In genomic region chr2:155613326-155613755, GRCm38 (mm10) we compare ENCODE assay signal across 1 mouse cellular context.
TF ChIP-seq lines count a peak whose summit lies in the region.

No protein-coding gene starts in this region.

TF ChIP-seq in MEL, 35 proteins besides CTCF, POLR2A, EP300 and RAD21 (continued from another document):
- no peak for TF ChIP-seq MEF2A (IDR thresholded peaks at IDR 0.05; ENCODE audit: extremely low read depth, insufficient replicate concordance, low read depth, low read length, poor library complexity, severe bottlenecking)
- TF ChIP-seq TAL1 (IDR thresholded peaks at IDR 0.05; ENCODE audit: low read length): no peak
- TF ChIP-seq SMC3 (IDR thresholded peaks at IDR 0.05; ENCODE audit: low read depth, low read length): peak; percentile 10; the same call in 1 of the 2 replicates
- TF ChIP-seq SIN3A (IDR thresholded peaks at IDR 0.05; ENCODE audit: low read length): peak; percentile 28; the same call in 1 of the 2 replicates
- no peak for TF ChIP-seq MYB (IDR thresholded peaks at IDR 0.05; ENCODE audit: low read depth, low read length)
- peak; percentile 46 for TF ChIP-seq MAX (IDR thresholded peaks at IDR 0.05; ENCODE audit: low read length)
- no peak for TF ChIP-seq KAT2A (conservative IDR thresholded peaks at IDR 0.05; ENCODE audit: low read depth, low read length)
- TF ChIP-seq POLR2AphosphoS5 (IDR thresholded peaks at IDR 0.05; ENCODE audit: borderline replicate concordance, low read depth, low read length): peak; percentile 69
- 0 out of 2 replicates have a peak, but pooled peaks have one; percentile 35 for TF ChIP-seq TBP (IDR thresholded peaks at IDR 0.05; ENCODE audit: low read depth, low read length)
- peak; percentile 31; the same call in 1 of the 2 replicates for TF ChIP-seq NELFE (IDR thresholded peaks at IDR 0.05; ENCODE audit: low read depth, low read length)
- peak; percentile 79; the same call in 1 of the 2 replicates for TF ChIP-seq BHLHE40 (IDR thresholded peaks at IDR 0.05; ENCODE audit: borderline replicate concordance, low read depth, low read length)
